Mouse (Mus musculus) megakaryocyte, embryonic 14.5 days (primary cell): ENCODE measurements at regions not wholly inside any gene's neighbourhood (a gene's known extent, or its start where the extent isn't known, plus 50 kb on each side); places are given as distances from the start of the nearest gene placed in this dataset.

Experiments used
- FLI1 ChIP-seq: IDR thresholded peaks from 2 replicates; pipeline ENCODE4 v1.6.1; 2012; ENCODE audit warnings: low read length, inconsistent platforms, mixed read lengths
- GATA1 ChIP-seq: IDR thresholded peaks from 3 replicates; pipeline ENCODE4 v1.6.1; 2012; ENCODE audit warnings: mixed read lengths, low read length, inconsistent platforms, borderline replicate concordance

GRCm38 (mm10) chr13:83884766-83885543 is 337.1 kb upstream of the Tmem161b start:
- TF ChIP-seq GATA1, result no peak
- no peak for TF ChIP-seq FLI1
